Mouse (Mus musculus) cerebellum, adult 2 months (tissue): ENCODE data around the gene Pde6g. TPM values are rescaled to one million over a fixed set of nuclear protein-coding genes. Genes with fewer than 3 reads are reported as not detected.

Source experiments
- DNase-seq, 2 experiments: peaks; one replicate each; pipeline ENCODE4 v3.0.0; 2021
- H3K27ac ChIP-seq: fragments of 200-500 bp; 2 replicates; pipeline ENCODE4 v1.5.1; 2012; ENCODE audit warnings: low read length, control low read depth, inconsistent platforms; ENCODE audit not compliant: insufficient read depth
- H3K27me3 ChIP-seq: fragments of 200-500 bp; 2 replicates; pipeline ENCODE4 v1.6.1; 2012; ENCODE audit warnings: inconsistent platforms, mild to moderate bottlenecking, low read length, moderate library complexity; ENCODE audit not compliant: control insufficient read depth, insufficient read depth
- H3K4me1 ChIP-seq: fragments of 200-500 bp; 2 replicates; pipeline ENCODE4 v1.6.1; 2011; ENCODE audit warnings: low read length; ENCODE audit not compliant: control insufficient read depth, insufficient read depth
- H3K4me3 ChIP-seq: fragments of 200-500 bp; replicated peaks from 2 replicates; pipeline ENCODE3; 2011; ENCODE audit warnings: mild to moderate bottlenecking, low read depth, low read length, control low read depth; ENCODE audit not compliant: insufficient read depth
- CTCF ChIP-seq: fragments of 200-500 bp; IDR thresholded peaks from 2 replicates; pipeline ENCODE4 v1.5.1; 2011; ENCODE audit warnings: low read depth, mild to moderate bottlenecking, control low read depth, low read length, moderate library complexity, borderline replicate concordance; ENCODE audit not compliant: insufficient read depth
- POLR2A ChIP-seq: fragments of 200-500 bp; IDR thresholded peaks from 2 replicates; pipeline ENCODE4 v1.6.1; 2011; ENCODE audit warnings: low read length, control low read depth, borderline replicate concordance; ENCODE audit not compliant: insufficient read depth
- WGBS: fragments of 180-500 bp; shearing (Covaris S2); methylation state at CpG from one replicate; pipeline ENCODE4 v1.1.7; 2018; 5-methylcytosine and 5-hydroxymethylcytosine counted together
- polyA plus RNA-seq: library from polyadenylated mRNA; depleted of rRNA; stranded (reverse); fragments of >200 nt; gene quantifications from 2 replicates; pipeline ENCODE4 v1.2.3, GENCODE M21; 2012; rRNA removed

Gene Pde6g
- 1.5 and 1.6 TPM in 2 replicates for polyA plus RNA-seq

DNA sequence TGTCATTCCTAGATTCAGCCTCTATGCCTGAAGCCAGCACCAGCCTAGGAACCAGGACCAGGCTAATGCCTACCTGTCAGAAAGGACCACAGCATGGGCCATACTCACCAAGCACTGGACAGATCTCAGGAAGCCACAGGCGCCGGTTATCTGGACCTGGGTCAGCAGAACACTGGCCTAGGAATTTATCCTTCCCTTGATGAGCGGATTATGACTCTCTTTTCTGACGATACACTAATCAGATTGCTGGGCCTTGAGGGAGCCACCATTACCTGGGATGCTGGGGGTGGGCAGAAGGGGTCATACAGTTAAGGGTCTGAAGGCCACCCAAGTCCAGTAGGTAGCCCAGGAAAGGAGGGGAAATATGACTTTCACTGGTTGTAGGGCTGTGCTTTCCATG, at the start of gene Pde6g:
Gene Pde6g, minus strand, starts transcription at position 195 of the 400 bp plus-strand sequence.
- no peak for TF ChIP-seq POLR2A
- TF ChIP-seq CTCF, result no peak
- no peak within 1 kb of the TSS for H3K27ac ChIP-seq
- WGBS, result 87% methylated on average over 4 of the region's 4 CpGs
- no peak for DNase-seq
- H3K27me3 ChIP-seq, result no peaks in the 10 kb centered on the region
- H3K4me3 ChIP-seq, result no peak within 1 kb of the TSS
- 0 out of 2 replicates have a peak, but pooled peaks cover 4% of the 10 kb centered on the region for H3K4me1 ChIP-seq

DNA sequence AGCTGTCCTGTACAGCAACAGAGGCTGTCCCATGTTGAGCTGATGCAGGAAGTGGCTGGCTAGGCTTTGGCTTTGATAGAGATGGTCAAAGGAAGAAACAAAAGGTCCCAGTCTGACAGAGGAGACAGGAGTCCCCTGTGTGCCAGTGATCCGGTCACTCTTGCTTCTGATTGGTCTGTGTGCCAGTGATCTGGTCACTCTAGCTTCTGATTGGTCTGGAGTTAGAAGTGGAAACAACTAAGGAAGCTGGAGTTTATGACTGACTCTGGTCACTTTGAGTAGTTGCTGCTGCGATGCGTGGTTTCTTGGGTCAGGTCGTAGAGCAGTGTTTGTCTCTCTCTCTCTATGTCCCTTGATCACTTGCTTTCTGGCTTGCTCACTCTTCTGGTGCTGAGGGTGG, 48.4 kb upstream of the Pde6g start:
- 83% methylated on average over 4 of the region's 4 CpGs for WGBS
- TF ChIP-seq CTCF, result no peak
- TF ChIP-seq POLR2A, result no peak
- no peaks in the 10 kb centered on the region for H3K4me1 ChIP-seq
- no peak overlapping the region for H3K4me3 ChIP-seq
- no peak for DNase-seq
- H3K27me3 ChIP-seq, result no peaks in the 10 kb centered on the region
- H3K27ac ChIP-seq, result no peak overlapping the region

DNA sequence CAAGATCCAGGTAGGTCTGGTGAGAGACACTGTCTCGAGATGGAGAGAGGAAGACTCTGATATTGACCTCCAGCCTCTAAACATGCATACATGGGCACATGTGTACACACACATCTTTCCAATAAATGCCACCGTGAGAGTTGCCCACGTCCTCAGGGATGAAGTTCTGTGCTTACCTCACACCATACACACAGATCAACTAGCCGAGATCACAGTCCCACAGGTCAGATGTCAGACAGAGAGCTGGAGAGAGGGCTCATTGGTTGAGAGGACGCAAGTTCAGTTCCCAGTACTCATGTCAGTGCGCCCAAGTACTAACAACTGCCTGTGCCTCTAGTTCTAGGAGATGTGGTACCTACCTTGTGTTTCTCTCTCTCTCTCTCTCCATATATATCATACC, 47.7 kb upstream of the Pde6g start:
- no peak overlapping the region for H3K4me3 ChIP-seq
- H3K27ac ChIP-seq, result no peak overlapping the region
- DNase-seq, result no peak
- WGBS, result 52% methylated on average over 6 of the region's 6 CpGs
- TF ChIP-seq POLR2A, result no peak
- TF ChIP-seq CTCF, result no peak
- no peaks in the 10 kb centered on the region for H3K4me1 ChIP-seq
- H3K27me3 ChIP-seq, result no peaks in the 10 kb centered on the region

DNA sequence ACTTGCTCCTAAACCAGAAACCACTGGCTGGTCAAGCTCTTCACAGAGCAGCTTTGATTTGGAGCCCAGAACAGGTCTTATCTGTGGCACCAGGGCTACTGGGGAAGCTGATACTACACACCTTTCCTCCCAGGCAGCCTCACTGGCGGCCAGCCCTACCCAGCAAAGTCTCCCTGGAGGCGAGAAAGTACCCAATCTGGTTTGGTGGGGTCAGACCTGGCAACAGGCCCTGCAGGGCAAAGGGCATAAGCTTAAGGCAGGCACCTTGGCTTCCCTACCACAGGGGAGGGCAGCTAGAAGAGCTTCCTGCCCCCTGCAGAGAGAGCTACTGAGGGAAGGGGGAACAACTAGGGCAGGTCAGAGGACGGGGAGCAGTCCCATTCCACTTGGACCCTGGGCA, 47.1 kb upstream of the Pde6g start:
- Histone ChIP-seq H3K4me3 (no peak overlapping the region), H3K27me3 (no peaks in the 10 kb centered on the region), H3K4me1 (no peaks in the 10 kb centered on the region), H3K27ac (no peak overlapping the region)
- WGBS, result 13% methylated on average over 3 of the region's 3 CpGs
- TF ChIP-seq POLR2A (no peak), CTCF (no peak)
- DNase-seq, result no peak

DNA sequence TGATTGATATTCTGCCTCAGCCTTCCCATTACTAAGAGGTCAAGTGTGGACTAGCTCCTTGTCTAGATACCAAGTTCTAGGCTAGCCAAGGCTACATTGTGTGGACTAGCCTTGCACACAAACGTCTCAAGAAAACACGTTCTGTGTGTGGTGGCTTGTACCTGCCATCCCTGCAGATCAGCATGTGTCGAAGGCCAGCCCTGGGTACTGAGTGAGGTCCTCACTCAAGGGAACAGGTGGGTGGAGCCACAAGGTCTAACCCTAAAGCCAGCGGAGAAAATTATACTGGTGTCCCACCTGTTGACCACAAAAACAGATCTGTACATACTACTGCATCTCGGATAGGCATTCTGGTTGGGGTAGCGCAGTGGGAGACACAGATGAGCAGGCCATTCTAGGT, 46.6 kb upstream of the Pde6g start:
- DNase-seq, result no peak
- H3K27ac ChIP-seq, result no peak overlapping the region
- H3K4me1 ChIP-seq, result no peaks in the 10 kb centered on the region
- no peaks in the 10 kb centered on the region for H3K27me3 ChIP-seq
- TF ChIP-seq POLR2A, result no peak
- no peak for TF ChIP-seq CTCF
- WGBS, result 82% methylated on average over 6 of the region's 6 CpGs
- H3K4me3 ChIP-seq, result no peak overlapping the region

DNA sequence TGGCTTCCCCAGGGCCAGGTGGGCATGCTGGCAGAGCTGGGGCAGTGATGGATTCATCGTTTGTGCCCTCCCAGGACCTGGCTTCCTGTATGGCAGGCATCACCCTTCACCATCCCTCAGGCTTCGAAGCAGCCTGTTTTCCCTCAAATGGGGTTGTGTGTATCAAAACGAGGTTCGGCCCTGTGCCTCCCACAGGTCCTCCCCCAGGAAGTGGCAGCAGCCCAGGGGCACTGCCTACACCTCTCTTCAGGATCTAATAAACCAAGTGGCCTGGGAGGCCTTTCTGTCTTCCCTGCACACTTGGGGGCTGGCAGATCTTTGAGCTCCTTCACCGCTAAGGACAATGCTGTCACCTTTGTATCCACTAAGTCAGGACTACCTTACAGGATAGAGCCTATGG, 45.6 kb upstream of the Pde6g start:
- no peak for DNase-seq
- H3K4me1 ChIP-seq, result no peaks in the 10 kb centered on the region
- no peaks in the 10 kb centered on the region for H3K27me3 ChIP-seq
- no peak overlapping the region for H3K27ac ChIP-seq
- 84% methylated on average over 5 of the region's 5 CpGs for WGBS
- TF ChIP-seq CTCF (no peak), POLR2A (no peak)
- H3K4me3 ChIP-seq, result no peak overlapping the region

DNA sequence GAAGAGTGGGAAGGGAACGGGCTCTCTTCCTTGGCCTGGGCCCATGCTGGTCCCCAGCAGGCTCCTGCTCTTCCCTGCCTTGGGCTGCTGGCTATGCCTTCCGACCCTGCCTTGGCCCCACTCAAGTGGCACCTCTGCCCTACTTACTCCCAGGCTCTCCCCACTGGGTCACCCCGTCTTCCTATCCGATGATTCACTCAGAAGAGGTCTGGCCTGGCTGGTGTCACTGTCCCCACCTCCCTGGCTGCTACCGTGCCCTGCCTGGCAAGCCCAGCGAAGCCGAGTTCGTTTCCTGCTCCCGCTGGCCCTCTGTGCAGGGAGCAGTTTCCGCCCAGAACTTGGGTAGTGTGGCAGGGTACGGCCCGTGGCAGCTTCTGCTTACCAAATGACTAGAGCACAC, 44.9 kb upstream of the Pde6g start:
- no peak for DNase-seq
- no peak overlapping the region for H3K27ac ChIP-seq
- H3K4me1 ChIP-seq, result no peaks in the 10 kb centered on the region
- no peak for TF ChIP-seq POLR2A
- no peak for TF ChIP-seq CTCF
- H3K4me3 ChIP-seq, result no peak overlapping the region
- 88% methylated on average over 12 of the region's 12 CpGs for WGBS
- no peaks in the 10 kb centered on the region for H3K27me3 ChIP-seq

DNA sequence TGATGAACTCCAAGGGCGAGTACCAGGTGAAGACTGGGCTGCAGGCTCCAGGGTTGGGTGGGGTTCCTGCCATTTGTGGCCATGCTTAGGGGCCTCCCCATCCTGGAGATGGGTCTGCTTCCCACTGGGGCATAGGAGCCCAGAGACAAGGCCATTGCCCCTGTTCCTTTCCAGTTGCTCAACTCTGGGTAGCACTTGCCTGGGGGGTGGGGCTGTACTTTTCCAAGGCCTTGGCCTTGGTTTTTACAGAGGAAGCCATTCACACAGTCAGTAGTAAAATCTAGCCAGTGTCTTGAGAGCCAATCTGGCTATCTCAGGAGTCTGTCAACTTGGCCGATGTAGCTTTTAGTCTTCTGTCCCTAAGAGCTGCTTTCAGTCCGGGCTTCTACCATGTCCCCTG, 44.1 kb upstream of the Pde6g start:
- WGBS, result 88% methylated on average over 3 of the region's 3 CpGs
- DNase-seq, result no peak
- no peaks in the 10 kb centered on the region; the same call in 1 of the 2 replicates for H3K4me1 ChIP-seq
- TF ChIP-seq POLR2A, result no peak
- no peak for TF ChIP-seq CTCF
- no peak overlapping the region for H3K4me3 ChIP-seq
- H3K27ac ChIP-seq, result no peak overlapping the region
- H3K27me3 ChIP-seq, result no peaks in the 10 kb centered on the region

DNA sequence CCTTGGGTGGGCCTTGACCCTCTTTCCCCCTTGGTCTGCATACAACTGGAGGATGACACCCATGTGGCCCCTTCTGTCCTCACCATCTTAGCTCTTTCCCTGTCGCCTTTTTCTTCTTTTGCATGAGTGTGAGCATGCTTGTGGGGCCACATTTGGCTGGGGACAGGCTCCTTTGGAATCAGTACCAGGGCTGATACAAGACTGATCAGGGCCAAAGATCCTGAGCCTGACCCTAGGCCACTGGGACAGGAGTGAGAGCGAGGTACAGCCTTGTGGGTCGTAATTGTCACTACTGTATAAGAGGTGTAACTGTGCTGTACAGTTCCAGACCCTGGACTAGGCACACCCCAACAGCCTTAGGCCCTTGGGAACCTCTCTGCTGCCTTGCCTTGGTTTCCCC, 40.6 kb upstream of the Pde6g start:
- DNase-seq, result no peak
- H3K27ac ChIP-seq, result no peak overlapping the region
- TF ChIP-seq CTCF, result no peak
- no peak for TF ChIP-seq POLR2A
- no peaks in the 10 kb centered on the region for H3K27me3 ChIP-seq
- 90% methylated on average over 3 of the region's 3 CpGs for WGBS
- H3K4me1 ChIP-seq, result peaks cover 13% of the 10 kb centered on the region
- no peak overlapping the region for H3K4me3 ChIP-seq

DNA sequence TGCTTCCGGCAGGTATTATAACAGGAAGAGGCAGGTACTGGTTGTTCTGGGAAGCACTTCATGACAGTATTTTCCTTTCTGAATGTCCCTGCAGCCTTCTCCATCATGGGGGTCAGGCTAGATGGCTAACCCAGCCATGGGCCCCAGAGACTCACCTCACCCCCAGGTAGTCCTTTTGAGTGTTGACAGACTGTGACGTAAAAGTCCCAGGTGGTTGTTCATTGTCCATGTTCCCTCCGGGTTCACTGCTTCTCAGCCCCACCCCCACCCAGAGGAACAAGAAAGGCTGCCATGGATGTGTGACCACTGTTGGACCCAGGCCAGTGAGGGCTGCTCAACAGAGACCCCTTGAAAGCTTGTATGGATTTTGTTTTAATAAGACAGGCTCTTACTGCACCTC, 40.1 kb upstream of the Pde6g start:
- H3K27me3 ChIP-seq, result no peaks in the 10 kb centered on the region
- H3K4me1 ChIP-seq, result peaks cover 13% of the 10 kb centered on the region
- DNase-seq, result no peak
- TF ChIP-seq POLR2A, result no peak
- no peak for TF ChIP-seq CTCF
- no peak overlapping the region for H3K27ac ChIP-seq
- no peak overlapping the region for H3K4me3 ChIP-seq
- WGBS, result 64% methylated on average over 3 of the region's 3 CpGs
